Mouse (Mus musculus): ENCODE results near the gene Tex33.
A peak's percentile ranks its signal among the peaks of the same experiment; 100 is the strongest.

The Tex33 gene

GRCm38 (mm10) chr15:78413719-78414117, 18.0 kb upstream of the Tex33 start:
- no peak for DNase-seq

GRCm38 (mm10) chr15:78413083-78413718, 17.5 kb upstream of the Tex33 start:
- no peak for DNase-seq

- no peak for DNase-seq
These were observed 13.9 kb upstream of the Tex33 start for GRCm38 (mm10) chr15:78409570-78410052.

- DNase-seq = peak; percentile 81
These were observed 10.7 kb upstream of the Tex33 start, which contains the start of gene Mpst for GRCm38 (mm10) chr15:78406293-78406934. Gene Mpst, plus strand, starts transcription at chr15:78406416.

GRCm38 (mm10) chr15:78405517-78406211, 10.0 kb upstream of the Tex33 start, which contains the start of gene Tst:
Gene Tst, minus strand, starts transcription at chr15:78405907.
- DNase-seq = peak; percentile 82

- no peak for DNase-seq
These were observed 9.4 kb upstream of the Tex33 start for GRCm38 (mm10) chr15:78405098-78405497.

- peak; percentile 58 for DNase-seq
These were observed 8.2 kb upstream of the Tex33 start for GRCm38 (mm10) chr15:78403896-78404295.

- no peak for DNase-seq
These were observed 7.6 kb upstream of the Tex33 start for GRCm38 (mm10) chr15:78403301-78403741.

GRCm38 (mm10) chr15:78402423-78402822, 6.7 kb upstream of the Tex33 start:
- DNase-seq = peak; percentile 22

- peak; percentile 48 for DNase-seq
These were observed 6.2 kb upstream of the Tex33 start for GRCm38 (mm10) chr15:78401921-78402320.

- DNase-seq = no peak
These were observed 5.6 kb upstream of the Tex33 start for GRCm38 (mm10) chr15:78401345-78401744.

GRCm38 (mm10) chr15:78390855-78391254, 4.9 kb downstream of the Tex33 start:
- no peak for DNase-seq

- DNase-seq = no peak
These were observed 10.1 kb downstream of the Tex33 start for GRCm38 (mm10) chr15:78385564-78385963.

GRCm38 (mm10) chr15:78384220-78385116, 11.2 kb downstream of the Tex33 start:
- peak; percentile 27 for DNase-seq

GRCm38 (mm10) chr15:78383450-78384219, 12.1 kb downstream of the Tex33 start:
- peak; percentile 23 for DNase-seq

GRCm38 (mm10) chr15:78382115-78382514, 13.6 kb downstream of the Tex33 start:
- DNase-seq = no peak

GRCm38 (mm10) chr15:78380741-78381140, 15.0 kb downstream of the Tex33 start:
- no peak for DNase-seq

GRCm38 (mm10) chr15:78380208-78380607, 15.5 kb downstream of the Tex33 start:
- DNase-seq = no peak

- DNase-seq = no peak
These were observed 17.2 kb downstream of the Tex33 start for GRCm38 (mm10) chr15:78378556-78378955.

- DNase-seq = no peak
These were observed 17.9 kb downstream of the Tex33 start for GRCm38 (mm10) chr15:78377859-78378258.

- DNase-seq = peak; percentile 64
These were observed 21.5 kb downstream of the Tex33 start for GRCm38 (mm10) chr15:78374204-78374603.

GRCm38 (mm10) chr15:78372796-78373195, 22.9 kb downstream of the Tex33 start:
- DNase-seq = no peak

Data from right cerebral cortex, postnatal 4 days (tissue).